Mouse (Mus musculus) C2C12 (cell line): ENCODE measurements around the gene Rapgefl1.

Source experiments
- CEBPB ChIP-seq: IDR thresholded peaks from one replicate; pipeline ENCODE4 v1.6.1; 2011; ENCODE audit warnings: low read depth, mild to moderate bottlenecking, control low read depth, moderate library complexity
- CTCF ChIP-seq: IDR thresholded peaks from one replicate; pipeline ENCODE4 v1.5.1; 2011; ENCODE audit not compliant: control insufficient read depth, insufficient read depth, insufficient read length
- MAX ChIP-seq: IDR thresholded peaks from one replicate; pipeline ENCODE4 v1.6.1; 2011; ENCODE audit warnings: mild to moderate bottlenecking, control low read depth
- MYOG ChIP-seq: IDR thresholded peaks from one replicate; pipeline ENCODE4 v1.6.1; 2011; ENCODE audit not compliant: control insufficient read depth, insufficient read length; ENCODE audit errors: extremely low read depth
- USF1 ChIP-seq: IDR thresholded peaks from one replicate; pipeline ENCODE4 v1.6.1; 2011; ENCODE audit warnings: low read depth, mild to moderate bottlenecking, control low read depth, moderate library complexity

DNA sequence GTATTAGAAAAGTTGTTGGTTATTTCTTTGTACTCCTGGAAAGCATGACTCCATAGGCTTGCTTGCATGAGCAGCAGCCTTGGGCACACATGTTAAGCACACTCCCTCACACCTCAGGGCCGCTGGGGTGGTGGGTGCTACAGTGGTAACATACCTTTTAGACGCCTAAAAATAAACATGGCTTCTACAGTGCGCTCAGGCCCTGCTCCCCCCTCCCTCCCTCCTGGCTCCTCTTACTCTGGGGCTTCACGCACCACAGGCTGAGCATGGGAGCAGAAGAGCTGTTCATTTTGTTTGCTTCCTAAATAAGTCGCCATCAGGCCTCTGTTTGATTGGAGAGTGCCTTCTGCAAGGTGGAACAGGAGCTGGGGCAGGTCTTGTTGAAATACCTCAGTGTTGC lies 39.3 kb upstream of the Rapgefl1 start:
- no peak for TF ChIP-seq CEBPB
- no peak for TF ChIP-seq CTCF
- no peak for TF ChIP-seq MAX
- no peak for TF ChIP-seq USF1
- TF ChIP-seq MYOG, result no peak
